Mouse (Mus musculus) large intestine, adult 2 months (tissue): ENCODE results near the gene Rgl1. TPM values are rescaled to one million over a fixed set of nuclear protein-coding genes. Genes with fewer than 3 reads are reported as not detected.

Experiments used
- DNase-seq: peaks from one replicate; pipeline ENCODE4 v3.0.0-alpha.2; 2012; ENCODE audit warnings: low read depth, low spot score
- WGBS: fragments of 180-500 bp; shearing (Covaris S2); methylation state at CpG from one replicate; pipeline ENCODE4 v1.1.7; 2018; 5-methylcytosine and 5-hydroxymethylcytosine counted together
- polyA plus RNA-seq: library from polyadenylated mRNA; depleted of rRNA; stranded (reverse); fragments of >200 nt; gene quantifications from 2 replicates; pipeline ENCODE4 v1.2.3, GENCODE M21; 2012; rRNA removed

The Rgl1 gene
- polyA plus RNA-seq, 1 experiment: 4.2 TPM

DNA sequence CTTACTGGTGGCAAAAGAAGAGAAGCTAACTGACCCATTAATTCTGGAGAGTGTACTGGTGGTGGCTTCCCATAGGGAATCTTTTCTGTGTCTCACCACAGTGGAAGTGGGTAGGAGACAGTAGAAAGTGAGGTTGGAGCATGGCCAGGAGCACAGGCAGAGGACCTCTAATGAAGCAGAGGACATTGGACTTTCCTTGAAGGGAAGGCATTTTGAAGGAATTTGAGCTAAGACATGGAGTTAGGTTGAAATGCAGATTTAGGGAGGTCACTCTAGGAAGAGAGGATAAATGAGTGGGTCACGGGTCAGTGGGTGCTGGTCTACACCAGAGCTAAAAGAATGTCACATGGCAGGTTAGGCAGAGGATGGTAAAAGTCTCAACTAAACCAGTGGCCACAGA lies 275.3 kb downstream of the Rgl1 start:
- 88% methylated on average over 1 of the region's 1 CpGs for WGBS
- DNase-seq: no peak

DNA sequence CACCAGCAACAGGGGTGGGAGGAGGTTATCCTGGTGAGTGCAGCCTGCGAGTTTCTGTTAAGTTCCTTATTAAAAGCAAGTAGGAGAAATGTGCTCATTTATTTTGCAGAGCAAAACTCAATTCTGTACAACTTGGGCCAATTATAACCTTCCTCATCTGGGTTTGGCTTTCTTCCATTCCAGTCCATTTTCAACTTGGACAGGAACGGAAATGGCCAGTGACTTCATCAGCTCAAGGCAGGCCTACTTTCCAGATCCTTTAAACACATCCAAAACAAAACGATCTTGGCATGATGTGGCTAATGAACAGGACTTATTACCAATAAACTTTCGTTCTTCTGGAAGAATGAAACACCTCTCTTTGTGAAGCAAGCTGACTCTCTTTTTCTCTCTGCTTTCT lies 290.0 kb downstream of the Rgl1 start:
- 66% methylated on average over 4 of the region's 4 CpGs for WGBS
- DNase-seq: no peak

DNA sequence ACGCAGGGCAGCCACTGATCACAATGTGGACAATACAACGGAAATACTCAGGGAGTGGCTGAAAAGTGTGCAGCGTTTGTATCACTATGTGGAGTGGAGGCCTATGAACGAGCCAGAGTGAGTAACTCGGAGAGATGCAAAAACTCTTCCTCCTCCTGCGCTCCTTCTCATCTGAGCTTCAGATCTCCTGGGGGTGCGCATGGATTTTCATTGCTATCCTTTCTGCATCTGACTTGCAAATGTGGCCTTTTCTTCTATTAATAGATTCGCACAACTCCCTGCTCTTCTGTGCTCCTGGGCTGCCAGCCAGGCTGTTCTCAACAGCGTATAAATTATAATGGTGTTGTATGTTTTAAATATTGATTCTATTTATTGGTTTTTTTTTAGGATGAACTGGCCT lies 297.7 kb downstream of the Rgl1 start:
- DNase-seq: no peak
- 80% methylated on average over 9 of the region's 9 CpGs for WGBS

Other genes with a start within 250 kb of the Rgl1 start
- gene Apobec4, start 15.8 kb downstream of the Rgl1 start, polyA plus RNA-seq: not detected in 2 replicates
- gene Arpc5, start 191 bp upstream of the Rgl1 start, polyA plus RNA-seq: 107 and 144 TPM in 2 replicates
- 11.2 and 11.8 TPM in 2 replicates for gene Ncf2, start 33.8 kb upstream of the Rgl1 start, polyA plus RNA-seq
- gene Smg7, start 136.3 kb upstream of the Rgl1 start, polyA plus RNA-seq: 18.3 and 33.3 TPM in 2 replicates
- 0.58 and 0.78 TPM in 2 replicates for gene Nmnat2, start 188.6 kb upstream of the Rgl1 start, polyA plus RNA-seq